Mouse (Mus musculus): Measurements from ENCODE around the gene BC024978. TPM values are rescaled to one million over a fixed set of nuclear protein-coding genes. Genes with fewer than 3 reads are reported as not detected.
"Not testable (repeated sequence)": the region's sequence is repeated elsewhere in the genome, so short reads cannot be mapped to it uniquely, and the experiment has no call there.

The BC024978 gene
- total and polyA plus RNA-seq, 3 experiments, result 2.7 to 14.5 (median 4.8) TPM

GRCm38 (mm10) chr7:27244088-27244487, 48.5 kb downstream of the BC024978 start:
- H3K36me3 ChIP-seq (replicated peaks), result peaks cover 72% of the 10 kb centered on the region
- not testable (repeated sequence) for H3K4me3 ChIP-seq (ENCODE audit: low read depth, low read length); ATAC-seq (ENCODE audit: extremely low read depth, insufficient number of reproducible peaks, low FRiP score, poor library complexity, severe bottlenecking); H3K9me3 ChIP-seq (replicated peaks); DNase-seq (ENCODE audit: low spot score); H3K4me1 ChIP-seq (ENCODE audit: insufficient read depth, low read depth, low read length); H3K27me3 ChIP-seq (ENCODE audit: insufficient read depth, low read length)
- TF ChIP-seq CTCF (IDR thresholded peaks at IDR 0.05; ENCODE audit: low read depth, low read length), result 0 out of 2 replicates have a peak, but pooled peaks have one; percentile 22

DNA sequence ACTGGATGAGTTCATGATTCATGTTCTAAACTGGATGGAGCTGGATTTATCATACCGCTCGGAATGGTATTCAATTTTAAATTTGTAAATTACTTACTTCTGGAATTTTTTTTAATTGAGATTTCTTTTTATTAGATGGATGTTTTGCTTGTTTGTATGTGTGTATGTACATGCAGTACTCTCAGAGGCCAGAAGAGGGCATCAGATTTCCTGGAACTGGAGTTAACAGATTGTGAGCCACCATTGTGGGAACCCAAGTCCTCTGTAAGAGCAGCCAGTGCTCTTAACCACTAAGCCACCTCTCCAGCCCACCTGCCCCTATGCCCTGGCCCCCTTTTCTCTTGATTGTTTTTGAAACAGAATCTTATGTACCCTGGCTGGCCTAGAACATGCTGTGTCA, 53.6 kb downstream of the BC024978 start:
- ATAC-seq (ENCODE audit: extremely low read depth, insufficient number of reproducible peaks, low FRiP score, poor library complexity, severe bottlenecking) (no peak), DNase-seq (ENCODE audit: low spot score) (no peak)
- Histone ChIP-seq H3K4me1 (ENCODE audit: insufficient read depth, low read depth, low read length) (0 out of 2 replicates have a peak, but pooled peaks cover 5% of the 10 kb centered on the region), H3K36me3 (replicated peaks) (peaks cover 69% of the 10 kb centered on the region), H3K27me3 (ENCODE audit: insufficient read depth, low read length) (no peaks in the 10 kb centered on the region), H3K4me3 (ENCODE audit: low read depth, low read length) (no peak overlapping the region), H3K9me3 (replicated peaks) (no peaks in the 10 kb centered on the region)
- TF ChIP-seq GATA1 (IDR thresholded peaks at IDR 0.05; ENCODE audit: borderline replicate concordance, low read length) (no peak), TAL1 (conservative IDR thresholded peaks at IDR 0.05; ENCODE audit: low read depth, low read length) (no peak), GATA2 (IDR thresholded peaks at IDR 0.05; ENCODE audit: borderline replicate concordance, low read depth, low read length) (no peak), POLR2AphosphoS5 (IDR thresholded peaks at IDR 0.05; ENCODE audit: insufficient replicate concordance, low read depth, low read length) (no peak), CTCF (IDR thresholded peaks at IDR 0.05; ENCODE audit: low read depth, low read length) (no peak)

DNA sequence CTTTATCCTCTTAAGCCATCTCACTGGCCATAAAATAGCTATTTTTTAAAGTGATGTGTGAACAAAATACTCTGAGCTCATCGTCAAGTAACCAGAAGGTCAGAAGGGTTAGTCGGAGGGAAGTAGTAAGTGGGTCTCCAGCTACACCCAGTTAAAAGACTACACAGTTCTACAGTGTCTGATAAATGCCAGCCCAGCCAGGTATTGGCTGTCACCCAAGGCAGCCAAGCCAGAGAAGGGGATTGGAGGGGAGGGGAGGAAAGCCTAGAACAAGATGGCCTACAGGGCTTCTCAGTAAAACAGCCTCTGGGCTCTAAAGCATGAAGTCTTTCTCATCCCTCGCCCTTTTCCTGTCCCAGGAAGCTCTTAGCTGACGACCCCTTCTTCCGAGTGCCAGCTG, 54.3 kb downstream of the BC024978 start:
- Histone ChIP-seq H3K36me3 (replicated peaks) (peaks cover 73% of the 10 kb centered on the region), H3K9me3 (replicated peaks) (no peaks in the 10 kb centered on the region), H3K4me1 (ENCODE audit: insufficient read depth, low read depth, low read length) (peaks cover 5% of the 10 kb centered on the region; the same call in 1 of the 2 replicates), H3K27me3 (ENCODE audit: insufficient read depth, low read length) (no peaks in the 10 kb centered on the region), H3K4me3 (ENCODE audit: low read depth, low read length) (no peak overlapping the region)
- DNase-seq (ENCODE audit: low spot score) (no peak), ATAC-seq (ENCODE audit: extremely low read depth, insufficient number of reproducible peaks, low FRiP score, poor library complexity, severe bottlenecking) (no peak)
- no peak for TF ChIP-seq GATA1 (IDR thresholded peaks at IDR 0.05; ENCODE audit: borderline replicate concordance, low read length)
- no peak for TF ChIP-seq CTCF (IDR thresholded peaks at IDR 0.05; ENCODE audit: low read depth, low read length)
- TF ChIP-seq TAL1 (conservative IDR thresholded peaks at IDR 0.05; ENCODE audit: low read depth, low read length), result no peak
- no peak for TF ChIP-seq POLR2AphosphoS5 (IDR thresholded peaks at IDR 0.05; ENCODE audit: insufficient replicate concordance, low read depth, low read length)
- TF ChIP-seq GATA2 (IDR thresholded peaks at IDR 0.05; ENCODE audit: borderline replicate concordance, low read depth, low read length), result no peak

- DNase-seq (ENCODE audit: low spot score) (no peak), ATAC-seq (ENCODE audit: extremely low read depth, insufficient number of reproducible peaks, low FRiP score, poor library complexity, severe bottlenecking) (no peak)
- TF ChIP-seq POLR2AphosphoS5 (IDR thresholded peaks at IDR 0.05; ENCODE audit: insufficient replicate concordance, low read depth, low read length) (no peak), GATA2 (IDR thresholded peaks at IDR 0.05; ENCODE audit: borderline replicate concordance, low read depth, low read length) (no peak), TAL1 (conservative IDR thresholded peaks at IDR 0.05; ENCODE audit: low read depth, low read length) (no peak), GATA1 (IDR thresholded peaks at IDR 0.05; ENCODE audit: borderline replicate concordance, low read length) (no peak), CTCF (IDR thresholded peaks at IDR 0.05; ENCODE audit: low read depth, low read length) (no peak)
- Histone ChIP-seq H3K9me3 (replicated peaks) (no peaks in the 10 kb centered on the region), H3K4me3 (ENCODE audit: low read depth, low read length) (no peak overlapping the region), H3K4me1 (ENCODE audit: insufficient read depth, low read depth, low read length) (peaks cover 16% of the 10 kb centered on the region), H3K27me3 (ENCODE audit: insufficient read depth, low read length) (no peaks in the 10 kb centered on the region), H3K36me3 (replicated peaks) (peaks cover 75% of the 10 kb centered on the region)
Observed at GRCm38 (mm10) chr7:27251946-27252345, 56.4 kb downstream of the BC024978 start.

DNA sequence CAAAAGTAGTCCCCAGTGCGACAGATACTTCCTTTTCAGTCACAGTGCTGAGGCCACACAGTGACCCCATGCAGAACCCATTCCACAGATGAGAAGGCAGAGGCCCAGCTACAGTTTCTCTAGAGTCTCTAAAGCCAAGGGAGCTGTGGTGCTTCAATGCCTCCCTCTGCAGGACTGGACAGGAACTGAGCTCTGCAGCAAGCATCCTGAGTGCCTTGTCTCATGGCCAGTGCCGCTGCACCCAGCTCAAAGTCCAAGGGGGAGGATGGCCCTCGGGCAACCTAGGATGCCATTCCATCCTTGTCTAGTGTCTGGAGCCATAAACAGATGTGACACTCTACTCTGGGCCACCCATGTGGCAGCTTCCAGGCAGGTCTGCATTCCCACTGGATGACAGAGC, 60.1 kb downstream of the BC024978 start:
- Histone ChIP-seq H3K4me1 (ENCODE audit: insufficient read depth, low read depth, low read length) (peaks cover 45% of the 10 kb centered on the region), H3K36me3 (replicated peaks) (peaks cover 65% of the 10 kb centered on the region), H3K4me3 (ENCODE audit: low read depth, low read length) (no peak overlapping the region), H3K27me3 (ENCODE audit: insufficient read depth, low read length) (peaks cover 7% of the 10 kb centered on the region; the same call in 1 of the 2 replicates), H3K9me3 (replicated peaks) (no peaks in the 10 kb centered on the region)
- no peak for ATAC-seq (ENCODE audit: extremely low read depth, insufficient number of reproducible peaks, low FRiP score, poor library complexity, severe bottlenecking)
- DNase-seq (ENCODE audit: low spot score), result no peak
- no peak for TF ChIP-seq TAL1 (conservative IDR thresholded peaks at IDR 0.05; ENCODE audit: low read depth, low read length)
- TF ChIP-seq CTCF (IDR thresholded peaks at IDR 0.05; ENCODE audit: low read depth, low read length), result no peak
- no peak for TF ChIP-seq GATA2 (IDR thresholded peaks at IDR 0.05; ENCODE audit: borderline replicate concordance, low read depth, low read length)
- no peak for TF ChIP-seq POLR2AphosphoS5 (IDR thresholded peaks at IDR 0.05; ENCODE audit: insufficient replicate concordance, low read depth, low read length)
- no peak for TF ChIP-seq GATA1 (IDR thresholded peaks at IDR 0.05; ENCODE audit: borderline replicate concordance, low read length)

- DNase-seq (ENCODE audit: low spot score) (peak; percentile 38), ATAC-seq (ENCODE audit: extremely low read depth, insufficient number of reproducible peaks, low FRiP score, poor library complexity, severe bottlenecking) (no peak)
- H3K9me3 ChIP-seq (replicated peaks), result no peaks in the 10 kb centered on the region
- TF ChIP-seq CTCF (IDR thresholded peaks at IDR 0.05; ENCODE audit: low read depth, low read length) (no peak), TAL1 (conservative IDR thresholded peaks at IDR 0.05; ENCODE audit: low read depth, low read length) (no peak), GATA2 (IDR thresholded peaks at IDR 0.05; ENCODE audit: borderline replicate concordance, low read depth, low read length) (no peak), POLR2AphosphoS5 (IDR thresholded peaks at IDR 0.05; ENCODE audit: insufficient replicate concordance, low read depth, low read length) (no peak), GATA1 (IDR thresholded peaks at IDR 0.05; ENCODE audit: borderline replicate concordance, low read length) (no peak)
- peaks cover 9% of the 10 kb centered on the region; the same call in 1 of the 2 replicates for H3K27me3 ChIP-seq (ENCODE audit: insufficient read depth, low read length)
- H3K4me1 ChIP-seq (ENCODE audit: insufficient read depth, low read depth, low read length), result peaks cover 43% of the 10 kb centered on the region
- peak overlapping the region; percentile 28; the same call in 1 of the 2 replicates for H3K4me3 ChIP-seq (ENCODE audit: low read depth, low read length)
- peaks cover 53% of the 10 kb centered on the region for H3K36me3 ChIP-seq (replicated peaks)
Observed at GRCm38 (mm10) chr7:27257046-27257851, 61.7 kb downstream of the BC024978 start.

Data from G1E (cell line).